Mouse (Mus musculus) adrenal gland, adult (tissue): Measurements from ENCODE around the gene Gsk3a.
A peak's percentile ranks its signal among the peaks of the same experiment; 100 is the strongest.

Experiments
- DNase-seq, 2 experiments: peaks; one replicate each; pipeline ENCODE4 v3.0.0; 2022 to 2023; ENCODE audit warnings: low spot score in 1 of 2; ENCODE audit not compliant: inconsistent age in 2 of 2

Gene Gsk3a

DNA sequence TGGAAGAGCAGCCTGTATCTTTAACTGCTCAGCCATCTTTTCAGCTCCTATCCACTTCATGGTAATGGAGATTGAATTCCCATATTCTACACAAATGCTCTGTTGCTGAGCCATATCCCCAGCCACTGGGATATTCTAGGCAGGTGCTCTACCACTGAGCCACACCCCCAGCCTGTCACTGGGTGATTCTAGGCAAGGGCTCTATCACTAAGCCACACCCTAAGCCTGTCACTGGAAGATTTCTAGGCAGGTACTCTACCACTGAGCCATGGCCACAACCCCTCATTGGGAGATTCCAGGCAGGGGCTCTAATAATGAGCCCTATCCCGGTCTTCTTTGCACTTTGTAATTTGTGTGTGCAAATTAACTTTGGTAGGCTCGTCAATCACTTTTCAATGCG lies 42.5 kb downstream of the Gsk3a start:
- no peak for DNase-seq

GRCm38 (mm10) chr7:25192110-25192509 lies 45.5 kb downstream of the Gsk3a start:
- DNase-seq: no peak

GRCm38 (mm10) chr7:25190806-25191205 lies 46.8 kb downstream of the Gsk3a start:
- no peak for DNase-seq

DNA sequence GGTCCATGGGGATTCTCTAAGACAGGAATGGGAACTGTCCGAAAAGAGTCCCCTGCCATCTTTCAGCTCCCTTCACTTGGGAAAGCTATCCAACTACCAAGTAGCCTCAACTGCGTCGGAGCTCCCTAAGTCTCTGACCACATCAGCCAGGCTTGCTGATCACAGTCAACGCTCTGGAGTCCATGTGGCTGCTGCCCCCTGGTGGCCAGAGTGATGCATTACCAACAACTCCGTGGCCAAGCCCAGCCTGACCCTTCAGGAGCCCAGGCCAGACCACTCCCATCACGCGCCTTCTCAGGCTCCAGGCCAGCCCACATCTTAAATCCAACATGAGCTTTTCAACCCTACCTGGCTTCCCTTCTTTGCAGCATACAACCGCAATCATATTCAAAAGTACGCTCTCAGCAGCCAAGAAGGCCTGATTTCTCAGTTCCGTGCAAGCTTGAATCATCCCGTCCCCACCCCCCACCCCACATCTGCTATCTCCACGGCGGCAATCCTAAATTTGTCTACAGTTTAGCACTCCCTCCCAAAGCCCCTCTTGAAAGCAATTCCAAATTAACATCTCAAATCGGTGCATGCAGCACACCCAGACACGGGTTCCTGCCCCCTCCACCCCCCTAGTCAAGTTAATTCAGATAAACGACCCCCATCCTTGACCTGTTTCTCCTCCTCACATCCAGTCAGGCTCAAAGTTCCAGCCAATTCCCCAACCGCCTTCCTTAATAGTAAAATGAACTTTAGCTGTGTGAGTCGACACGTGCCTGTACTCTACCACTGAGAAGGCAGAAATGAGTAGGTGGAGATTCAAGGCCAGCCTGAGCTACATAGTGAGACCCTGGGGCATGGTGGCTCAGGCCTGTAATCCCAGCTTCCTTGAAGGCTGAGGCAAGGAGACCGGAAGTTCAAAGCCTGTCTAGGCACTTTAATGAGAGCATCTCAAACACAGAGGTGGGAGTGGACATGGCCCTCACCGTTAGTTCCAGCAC lies 49.7 kb downstream of the Gsk3a start:
- peak; percentile 80 to 95 for DNase-seq

DNA sequence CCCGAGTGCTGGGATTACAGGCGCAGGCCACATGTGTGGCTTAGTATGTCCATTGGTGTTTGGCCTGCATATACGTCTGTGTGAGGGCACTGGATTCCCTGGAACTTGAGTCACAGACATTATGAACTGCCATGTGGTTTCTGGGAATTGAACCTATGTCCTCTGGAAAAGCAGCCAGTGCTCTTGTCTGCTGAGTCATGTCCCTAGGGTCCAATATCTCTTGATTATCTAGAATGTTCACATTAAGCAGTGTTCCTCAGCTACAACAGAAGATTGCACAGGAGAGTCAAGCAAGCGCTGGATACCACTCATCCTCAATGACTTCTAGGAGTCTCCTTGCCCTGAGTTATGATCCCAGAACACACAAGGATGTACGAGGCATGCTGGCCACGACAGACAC lies 53.6 kb downstream of the Gsk3a start:
- no peak for DNase-seq

GRCm38 (mm10) chr7:25181814-25182213 lies 55.8 kb downstream of the Gsk3a start:
- DNase-seq: no peak

DNA sequence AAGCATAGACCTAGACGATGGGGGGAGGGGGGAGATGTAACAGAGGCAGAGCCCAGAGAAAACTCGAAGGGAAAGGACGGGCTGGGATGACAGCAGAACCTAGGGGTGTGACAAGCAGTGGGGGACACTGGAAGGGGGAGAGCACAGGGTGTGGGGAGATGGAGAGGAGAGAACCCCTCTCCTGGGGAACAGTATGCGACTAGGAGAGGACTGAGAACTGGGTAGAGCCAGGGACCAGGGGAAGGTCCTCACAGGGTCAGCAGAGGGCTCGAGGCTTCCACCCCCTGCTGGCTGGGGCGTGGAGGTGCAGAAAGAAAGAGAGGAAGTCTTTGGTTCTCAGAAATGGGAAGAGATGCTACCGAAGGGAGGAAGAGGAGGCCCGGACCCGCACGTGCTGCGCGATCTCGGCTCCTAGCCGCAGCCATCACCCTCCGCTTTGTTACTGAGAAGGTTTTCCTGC lies 56.3 kb downstream of the Gsk3a start:
- DNase-seq: peak; percentile 20 to 65

DNA sequence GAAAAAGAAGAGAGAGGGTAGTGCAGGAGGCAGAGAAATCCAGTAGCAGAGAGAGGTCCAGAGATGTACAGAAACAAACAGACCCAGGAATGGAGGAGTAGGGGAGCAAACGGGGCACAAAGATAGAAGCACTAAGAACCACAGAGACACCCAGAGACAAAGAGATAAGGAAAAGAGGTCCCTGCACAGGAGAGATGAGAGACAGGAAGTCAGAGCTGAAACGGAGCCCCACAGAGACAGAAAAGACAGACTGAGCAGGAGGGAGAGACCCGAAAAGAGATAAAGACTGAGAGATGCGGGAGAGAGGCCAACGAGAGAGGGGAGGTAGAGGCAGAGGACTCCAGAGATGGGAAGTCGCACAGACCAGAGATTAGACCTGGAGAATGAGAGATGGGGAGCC lies 57.1 kb downstream of the Gsk3a start:
- no peak for DNase-seq

- peak; percentile 72 to 83 for DNase-seq
Observed at GRCm38 (mm10) chr7:25179606-25180161, 58.0 kb downstream of the Gsk3a start, which contains the start of gene Pou2f2. TSS of gene Pou2f2 (minus strand) at chr7:25179726.

GRCm38 (mm10) chr7:25178787-25179605 lies 58.7 kb downstream of the Gsk3a start:
- no peak for DNase-seq

DNA sequence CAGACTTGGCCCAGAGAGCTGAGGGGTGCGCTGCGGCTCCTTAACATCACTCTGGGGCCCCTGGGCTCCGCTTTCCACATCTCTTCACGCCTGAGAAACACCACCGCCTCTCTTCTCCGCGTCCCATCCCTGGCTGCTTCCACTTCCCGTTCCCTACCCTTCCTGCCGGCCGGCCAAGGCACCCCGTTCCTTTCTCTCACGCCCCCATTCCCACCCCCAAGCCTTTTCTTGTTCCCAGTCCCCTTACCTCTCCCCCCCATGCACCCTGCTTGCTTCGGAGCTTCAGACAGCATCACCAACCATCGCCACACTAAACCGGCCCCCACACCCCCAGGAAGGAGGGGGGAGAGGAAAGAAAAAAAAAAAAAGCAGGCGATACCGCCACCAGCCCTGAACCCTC lies 59.3 kb downstream of the Gsk3a start:
- no peak for DNase-seq
